Mouse (Mus musculus) gastrocnemius, adult 2 months (tissue): ENCODE measurements at regions not wholly inside any gene's neighbourhood (a gene's known extent, or its start where the extent isn't known, plus 50 kb on each side); places are given as distances from the start of the nearest gene placed in this dataset.
"Not testable (repeated sequence)": the region's sequence is repeated elsewhere in the genome, so short reads cannot be mapped to it uniquely, and the experiment has no call there.

Experiments
- DNase-seq: peaks from one replicate; pipeline ENCODE4 v3.0.0; 2022
- H3K27ac ChIP-seq: fragments of 200-600 bp; 2 replicates; pipeline ENCODE4 v1.8.1; 2022; ENCODE audit warnings: mild to moderate bottlenecking
- H3K4me3 ChIP-seq: fragments of 200-600 bp; 2 replicates; pipeline ENCODE4 v1.8.1; 2022; ENCODE audit warnings: mild to moderate bottlenecking, moderate library complexity
- CTCF ChIP-seq: fragments of 200-600 bp; IDR thresholded peaks from 2 replicates; pipeline ENCODE4 v1.8.1; 2022; ENCODE audit warnings: antibody characterized with exemption, mild to moderate bottlenecking, moderate library complexity
- intact Hi-C: fragments of 180-260 bp; cut with DNase I; formaldehyde crosslinking; loops from one replicate; pipeline ENCODE4 v1.15.1; 2025

- no peak overlapping the region for H3K27ac ChIP-seq
- intact Hi-C loops = no loop called here
- peak; percentile 13 for DNase-seq
- TF ChIP-seq CTCF = no peak
- H3K4me3 ChIP-seq = peak overlapping the region; percentile 36
Observed at GRCm38 (mm10) chr15:5869289-5869688, 430.3 kb upstream of the Dab2 start.

GRCm38 (mm10) chr15:5869866-5870265 is 429.7 kb upstream of the Dab2 start:
- H3K4me3 ChIP-seq = no peak overlapping the region
- intact Hi-C loops = no loop called here
- peak; percentile 20 for DNase-seq
- H3K27ac ChIP-seq = no peak overlapping the region
- no peak for TF ChIP-seq CTCF

GRCm38 (mm10) chr15:5872042-5872441 is 427.5 kb upstream of the Dab2 start:
- Histone ChIP-seq H3K27ac (no peak overlapping the region), H3K4me3 (no peak overlapping the region)
- DNase-seq = no peak
- TF ChIP-seq CTCF = no peak
- intact Hi-C loops = no loop called here

GRCm38 (mm10) chr15:5877749-5878148 is 421.8 kb upstream of the Dab2 start:
- no peak overlapping the region for H3K4me3 ChIP-seq
- no peak for TF ChIP-seq CTCF

GRCm38 (mm10) chr15:5891188-5891587 is 408.4 kb upstream of the Dab2 start:
- intact Hi-C loops = no loop called here
- DNase-seq = no peak
- H3K4me3 ChIP-seq = no peak overlapping the region
- no peak for TF ChIP-seq CTCF
- H3K27ac ChIP-seq = no peak overlapping the region

More at GRCm38 (mm10) chr15:5877749-5878148, 421.8 kb upstream of the Dab2 start:
- no peak for DNase-seq
- intact Hi-C loops = no loop called here
- no peak overlapping the region for H3K27ac ChIP-seq

- intact Hi-C loops = no loop called here
- Histone ChIP-seq H3K27ac (no peak overlapping the region), H3K4me3 (no peak overlapping the region)
- no peak for DNase-seq
- no peak for TF ChIP-seq CTCF
Observed at GRCm38 (mm10) chr15:5892034-5892433, 407.6 kb upstream of the Dab2 start.

GRCm38 (mm10) chr15:5895688-5896470 is 403.7 kb upstream of the Dab2 start:
- not testable (repeated sequence) for H3K4me3 ChIP-seq

GRCm38 (mm10) chr15:5915261-5915660 is 384.3 kb upstream of the Dab2 start:
- peak; percentile 73 for TF ChIP-seq CTCF
- no peak overlapping the region for H3K4me3 ChIP-seq
- peak; percentile 17 for DNase-seq
- intact Hi-C loops = loop anchor here (1.0 to 5.0 kb wide), 2 partner anchors 438 to 679 kb away; no protein-coding TSS in a partner anchor
- no peak overlapping the region for H3K27ac ChIP-seq

More at GRCm38 (mm10) chr15:5895688-5896470, 403.7 kb upstream of the Dab2 start:
- DNase-seq, intact Hi-C loops, H3K27ac ChIP-seq: not testable (repeated sequence)

- no peak for TF ChIP-seq CTCF
- Histone ChIP-seq H3K4me3 (no peak overlapping the region), H3K27ac (no peak overlapping the region)
- intact Hi-C loops = no loop called here
- DNase-seq = no peak
Observed at GRCm38 (mm10) chr15:5920058-5920457, 379.5 kb upstream of the Dab2 start.

GRCm38 (mm10) chr15:5927768-5928167 is 371.8 kb upstream of the Dab2 start:
- intact Hi-C loops = no loop called here
- no peak for DNase-seq
- TF ChIP-seq CTCF = no peak
- Histone ChIP-seq H3K4me3 (no peak overlapping the region), H3K27ac (no peak overlapping the region)

GRCm38 (mm10) chr15:5933586-5933985 is 366.0 kb upstream of the Dab2 start:
- intact Hi-C loops = no loop called here
- H3K27ac ChIP-seq = no peak overlapping the region
- TF ChIP-seq CTCF = no peak

GRCm38 (mm10) chr15:5940945-5941344 is 358.6 kb upstream of the Dab2 start:
- Histone ChIP-seq H3K27ac (no peak overlapping the region), H3K4me3 (no peak overlapping the region)
- no peak for TF ChIP-seq CTCF
- intact Hi-C loops = no loop called here
- no peak for DNase-seq

More at GRCm38 (mm10) chr15:5933586-5933985, 366.0 kb upstream of the Dab2 start:
- no peak overlapping the region for H3K4me3 ChIP-seq
- no peak for DNase-seq

- TF ChIP-seq CTCF = no peak
- intact Hi-C loops = no loop called here
- DNase-seq = no peak
- H3K27ac ChIP-seq = no peak overlapping the region
- no peak overlapping the region for H3K4me3 ChIP-seq
Observed at GRCm38 (mm10) chr15:5946650-5947049, 352.9 kb upstream of the Dab2 start.

GRCm38 (mm10) chr15:5950919-5951318 is 348.7 kb upstream of the Dab2 start:
- TF ChIP-seq CTCF = no peak
- DNase-seq = no peak
- intact Hi-C loops = no loop called here
- Histone ChIP-seq H3K4me3 (no peak overlapping the region), H3K27ac (no peak overlapping the region)

GRCm38 (mm10) chr15:5951661-5952060 is 347.9 kb upstream of the Dab2 start:
- H3K4me3 ChIP-seq, DNase-seq, intact Hi-C loops, H3K27ac ChIP-seq: not testable (repeated sequence)
